Mouse (Mus musculus) G1E (cell line): ENCODE measurements around the gene Micall1. TPM values are rescaled to one million over a fixed set of nuclear protein-coding genes. Genes with fewer than 3 reads are reported as not detected.

Experiments
- ATAC-seq: 2 replicates; pipeline ENCODE4 v1.8.0; 2016; ENCODE audit warnings: mild to moderate bottlenecking; ENCODE audit not compliant: insufficient number of reproducible peaks, poor library complexity, low FRiP score, severe bottlenecking; ENCODE audit errors: extremely low read depth
- DNase-seq: peaks from one replicate; pipeline ENCODE4 v3.0.0; 2012; ENCODE audit warnings: low spot score
- H3K27me3 ChIP-seq: 2 replicates; pipeline ENCODE4 v1.6.1; 2012; ENCODE audit warnings: mild to moderate bottlenecking, low read length, inconsistent platforms; ENCODE audit not compliant: insufficient read depth
- H3K36me3 ChIP-seq: replicated peaks from 2 replicates; pipeline ENCODE3; 2012; ENCODE audit warnings: mild to moderate bottlenecking, inconsistent platforms
- H3K4me1 ChIP-seq: 2 replicates; pipeline ENCODE4 v1.6.1; 2012; ENCODE audit warnings: low read depth, low read length, inconsistent platforms, mixed read lengths; ENCODE audit not compliant: insufficient read depth
- H3K4me3 ChIP-seq: 2 replicates; pipeline ENCODE4 v1.5.1; 2012; ENCODE audit warnings: low read depth, mild to moderate bottlenecking, inconsistent platforms, low read length, moderate library complexity, mixed read lengths
- H3K9me3 ChIP-seq: replicated peaks from 2 replicates; pipeline ENCODE4 v1.6.1; 2012; ENCODE audit warnings: inconsistent platforms
- CTCF ChIP-seq: IDR thresholded peaks from 2 replicates; pipeline ENCODE4 v1.5.1; 2012; ENCODE audit warnings: low read depth, low read length, inconsistent platforms, mixed read lengths
- GATA1 ChIP-seq: IDR thresholded peaks from 2 replicates; pipeline ENCODE4 v1.6.1; 2012; ENCODE audit warnings: borderline replicate concordance, low read length, inconsistent platforms, mixed read lengths
- GATA2 ChIP-seq: IDR thresholded peaks from 2 replicates; pipeline ENCODE4 v1.6.1; 2012; ENCODE audit warnings: low read depth, low read length, inconsistent platforms, borderline replicate concordance
- POLR2AphosphoS5 ChIP-seq: IDR thresholded peaks from 2 replicates; pipeline ENCODE4 v1.6.1; 2012; ENCODE audit warnings: low read depth, low read length, inconsistent platforms; ENCODE audit not compliant: insufficient replicate concordance
- TAL1 ChIP-seq: conservative IDR thresholded peaks from 2 replicates; pipeline ENCODE4 v1.6.1; 2012; ENCODE audit warnings: low read depth, low read length, inconsistent platforms, mixed read lengths
- polyA plus RNA-seq: library from polyadenylated mRNA; stranded (reverse); fragments of >175 nt; gene quantifications from 2 replicates; pipeline ENCODE4 v1.2.3, GENCODE M21; 2012
- total RNA-seq, 2 experiments: library from RNA; stranded (forward) in 1 of 2; stranded (reverse) in 1 of 2; fragments of 200-1000 nt in 1 of 2; fragments of >200 nt in 1 of 2; fragmentation: Nextera tagmentation in 1 of 2; gene quantifications; 2 replicates each; pipeline ENCODE4 v1.2.3; 2014 to 2017

Gene Micall1
- total and polyA plus RNA-seq, 3 experiments, result 4.5 to 19.9 (median 11.5) TPM

DNA sequence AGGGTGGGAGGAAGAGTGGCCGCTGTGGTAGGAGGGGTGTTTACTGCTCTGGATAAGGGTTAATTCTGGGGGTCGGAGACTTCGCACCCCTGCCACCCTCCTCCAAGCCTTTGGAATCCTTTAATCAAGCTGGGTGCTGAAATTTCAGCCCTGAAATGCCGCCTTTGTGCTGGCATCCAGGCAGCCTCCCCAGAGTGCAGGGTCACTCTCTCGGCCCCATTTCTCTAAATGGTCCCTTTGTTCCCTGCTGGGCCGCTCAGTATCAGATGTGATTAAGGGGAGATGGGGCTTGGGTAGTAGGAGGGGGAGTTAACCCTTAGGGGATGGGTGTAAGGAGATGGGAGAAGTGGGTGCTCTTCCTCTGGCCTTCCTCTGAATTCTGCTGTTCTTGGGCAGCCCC lies 44.0 kb downstream of the Micall1 start:
- Histone ChIP-seq H3K9me3 (no peaks in the 10 kb centered on the region), H3K4me3 (no peak overlapping the region), H3K36me3 (peaks cover 61% of the 10 kb centered on the region), H3K4me1 (peaks cover 2% of the 10 kb centered on the region), H3K27me3 (peaks cover 24% of the 10 kb centered on the region)
- DNase-seq (no peak), ATAC-seq (no peak)
- TF ChIP-seq POLR2AphosphoS5 (no peak), TAL1 (no peak), GATA1 (no peak), CTCF (no peak), GATA2 (no peak)

DNA sequence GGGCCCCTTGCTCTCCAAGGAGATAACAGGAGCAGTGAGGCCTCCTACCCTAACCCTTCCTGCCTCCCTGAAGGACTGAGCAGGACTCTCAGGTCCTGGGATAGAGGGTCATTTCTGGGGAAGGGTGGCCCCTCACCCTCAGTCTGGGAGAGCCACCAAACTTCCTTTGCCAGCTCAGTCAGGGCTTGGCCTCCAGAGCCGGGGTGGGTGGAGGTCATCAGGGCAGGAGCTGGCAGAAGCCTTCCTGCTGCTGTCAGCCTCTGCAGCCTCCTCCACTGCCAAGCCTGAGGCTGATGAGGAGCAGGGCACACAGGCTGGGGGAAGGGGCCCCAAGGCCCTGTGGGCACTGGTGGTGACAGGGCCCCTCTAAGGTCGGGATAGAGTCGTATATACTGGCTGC lies 46.9 kb downstream of the Micall1 start:
- H3K27me3 ChIP-seq, result peaks cover 47% of the 10 kb centered on the region
- ATAC-seq, result no peak
- H3K4me3 ChIP-seq, result no peak overlapping the region
- no peaks in the 10 kb centered on the region; the same call in 1 of the 2 replicates for H3K4me1 ChIP-seq
- peaks cover 35% of the 10 kb centered on the region for H3K36me3 ChIP-seq
- no peaks in the 10 kb centered on the region for H3K9me3 ChIP-seq
- TF ChIP-seq TAL1 (no peak), GATA1 (no peak), POLR2AphosphoS5 (no peak), GATA2 (no peak), CTCF (no peak)
- no peak for DNase-seq

DNA sequence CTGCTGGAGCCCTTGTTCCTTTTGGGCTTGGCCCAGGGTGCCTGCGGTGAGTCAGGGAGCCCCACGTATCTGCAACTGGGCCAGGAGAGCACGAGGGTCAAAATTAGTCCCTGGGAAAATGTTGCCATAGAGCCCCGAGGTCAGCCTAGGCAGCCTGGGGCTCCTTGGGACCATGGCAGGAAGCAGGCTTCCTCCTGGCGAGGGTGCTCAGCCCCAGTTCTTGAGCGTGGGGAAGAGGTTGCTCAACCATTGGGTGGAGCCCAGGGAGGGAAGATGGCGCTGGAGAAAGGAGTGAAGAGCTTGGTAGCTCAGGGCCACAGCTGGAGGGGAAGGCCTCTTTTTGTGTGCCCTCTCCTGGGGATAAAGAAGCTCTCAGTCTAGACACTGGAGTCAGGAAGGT lies 53.6 kb downstream of the Micall1 start:
- H3K36me3 ChIP-seq, result no peaks in the 10 kb centered on the region
- peaks cover 75% of the 10 kb centered on the region for H3K27me3 ChIP-seq
- ATAC-seq, result no peak
- no peak for DNase-seq
- H3K9me3 ChIP-seq, result no peaks in the 10 kb centered on the region
- H3K4me3 ChIP-seq, result no peak overlapping the region
- no peak for TF ChIP-seq CTCF
- TF ChIP-seq TAL1, result no peak
- TF ChIP-seq POLR2AphosphoS5, result no peak
- no peak for TF ChIP-seq GATA2
- no peak for TF ChIP-seq GATA1
- H3K4me1 ChIP-seq, result no peaks in the 10 kb centered on the region

DNA sequence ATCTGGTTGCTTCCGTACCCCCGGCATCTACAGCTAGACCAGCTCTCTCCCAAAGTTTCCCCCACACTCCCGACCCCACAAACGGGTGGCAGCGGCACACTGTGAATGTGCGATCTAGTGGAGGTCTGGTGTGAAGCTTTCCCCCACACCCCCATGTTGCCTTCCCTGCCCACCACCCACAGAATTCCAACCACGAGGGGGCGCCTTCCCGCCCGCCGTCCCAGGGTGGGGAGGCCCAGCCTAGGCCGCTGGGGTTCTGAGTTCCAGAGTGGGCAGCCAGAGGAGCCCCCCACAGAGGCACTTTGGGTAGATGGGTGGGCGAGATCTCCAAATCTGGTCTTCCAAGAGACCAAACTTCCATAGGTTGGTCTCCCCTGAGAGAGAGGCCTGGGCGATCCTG lies 54.1 kb downstream of the Micall1 start:
- TF ChIP-seq CTCF (no peak), GATA1 (no peak), TAL1 (no peak), POLR2AphosphoS5 (no peak), GATA2 (no peak)
- no peaks in the 10 kb centered on the region for H3K9me3 ChIP-seq
- no peak overlapping the region for H3K4me3 ChIP-seq
- no peaks in the 10 kb centered on the region for H3K36me3 ChIP-seq
- ATAC-seq (no peak), DNase-seq (no peak)
- no peaks in the 10 kb centered on the region for H3K4me1 ChIP-seq
- peaks cover 74% of the 10 kb centered on the region for H3K27me3 ChIP-seq

DNA sequence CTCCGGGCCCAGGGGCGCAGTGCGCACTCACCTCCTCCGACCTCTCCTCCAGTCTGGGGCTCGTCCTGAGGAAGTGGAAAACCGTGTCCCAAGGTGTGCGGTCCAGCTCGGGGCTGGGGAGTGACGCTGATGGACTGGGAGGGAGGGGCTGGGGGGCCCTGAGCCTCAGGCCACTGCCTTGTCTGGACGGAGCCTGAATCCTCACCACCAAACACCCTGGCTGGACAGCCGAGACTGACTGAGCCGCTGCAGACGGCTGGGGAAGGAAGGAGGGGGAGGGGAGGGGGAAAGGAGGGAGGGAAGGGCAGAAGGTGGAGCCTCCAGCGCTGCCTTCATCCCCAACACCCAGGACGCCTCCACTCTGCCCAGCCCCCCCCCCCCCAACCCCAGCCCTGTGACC lies 55.6 kb downstream of the Micall1 start:
- ATAC-seq, result no peak
- TF ChIP-seq GATA1 (no peak), GATA2 (no peak), TAL1 (no peak), POLR2AphosphoS5 (no peak), CTCF (no peak)
- Histone ChIP-seq H3K9me3 (no peaks in the 10 kb centered on the region), H3K27me3 (peaks cover 69% of the 10 kb centered on the region), H3K4me3 (no peak overlapping the region), H3K4me1 (no peaks in the 10 kb centered on the region), H3K36me3 (no peaks in the 10 kb centered on the region)
- no peak for DNase-seq

DNA sequence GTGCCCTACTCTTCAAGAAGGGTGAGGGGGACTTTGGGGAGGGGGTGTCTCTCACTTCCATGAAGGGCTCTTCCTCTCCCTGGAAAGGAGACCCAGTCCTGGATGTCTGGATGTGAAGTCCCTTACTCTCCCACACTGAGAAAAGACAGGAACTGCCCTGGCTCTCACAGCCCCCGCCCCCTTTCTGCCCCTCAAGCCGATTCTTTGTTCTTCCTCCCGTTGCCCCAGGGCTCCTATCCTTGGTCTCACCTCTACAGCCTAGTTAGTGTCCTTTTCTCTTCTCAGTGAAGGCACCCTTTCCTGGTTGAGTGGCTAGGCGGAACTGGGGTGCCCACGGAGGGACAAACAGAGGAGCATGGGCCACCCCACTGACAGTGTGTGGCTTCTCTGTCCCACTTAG lies 56.4 kb downstream of the Micall1 start, which contains the start of gene Sox10:
TSS of gene Sox10 (minus strand) at position 101 of the 400 bp plus-strand sequence.
- ATAC-seq (no peak), DNase-seq (no peak)
- no peaks in the 10 kb centered on the region for H3K36me3 ChIP-seq
- no peaks in the 10 kb centered on the region for H3K9me3 ChIP-seq
- TF ChIP-seq TAL1 (no peak), POLR2AphosphoS5 (no peak), CTCF (no peak), GATA1 (no peak), GATA2 (no peak)
- H3K27me3 ChIP-seq, result peaks cover 70% of the 10 kb centered on the region
- no peak within 1 kb of the TSS for H3K4me3 ChIP-seq
- no peaks in the 10 kb centered on the region for H3K4me1 ChIP-seq

DNA sequence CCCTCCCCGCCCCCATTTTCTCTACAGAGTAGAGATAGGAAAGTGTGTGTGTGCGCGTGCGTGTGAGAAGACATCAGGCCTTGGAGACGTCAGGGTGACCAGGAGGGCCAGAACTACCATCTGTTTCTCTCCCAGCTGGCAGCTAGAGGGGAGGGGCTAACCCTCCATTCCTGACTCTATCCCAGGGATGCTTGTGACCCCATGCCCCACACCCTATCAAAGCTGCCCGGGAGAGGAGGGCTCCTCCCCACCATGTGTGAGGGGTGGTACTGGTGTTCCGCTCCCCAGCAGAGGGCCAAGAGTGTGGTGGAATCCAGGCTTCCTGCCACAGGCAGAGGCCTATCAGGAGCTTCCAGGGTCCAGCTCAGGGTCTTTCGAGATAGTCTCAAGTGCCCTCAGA lies 58.0 kb downstream of the Micall1 start:
- H3K4me3 ChIP-seq, result no peak overlapping the region
- TF ChIP-seq GATA2 (no peak), CTCF (no peak), TAL1 (no peak), POLR2AphosphoS5 (no peak), GATA1 (no peak)
- no peak for ATAC-seq
- DNase-seq, result no peak
- no peaks in the 10 kb centered on the region for H3K9me3 ChIP-seq
- H3K27me3 ChIP-seq, result peaks cover 68% of the 10 kb centered on the region
- no peaks in the 10 kb centered on the region for H3K36me3 ChIP-seq
- no peaks in the 10 kb centered on the region for H3K4me1 ChIP-seq
